Mouse (Mus musculus) liver, embryonic 11.5 days (tissue): ENCODE results near the gene Arid2. TPM values are rescaled to one million over a fixed set of nuclear protein-coding genes. Genes with fewer than 3 reads are reported as not detected.
A peak's percentile ranks its signal among the peaks of the same experiment; 100 is the strongest.
"Not testable (repeated sequence)": the region's sequence is repeated elsewhere in the genome, so short reads cannot be mapped to it uniquely, and the experiment has no call there.

ENCODE experiments used
- ATAC-seq: fragments of 200-750 bp; cut with Nextera tagmentation; replicated peaks from 2 replicates; pipeline ENCODE4 v1.8.0; 2017; ENCODE audit warnings: moderate number of reproducible peaks, mild to moderate bottlenecking, moderate TSS enrichment, moderate library complexity; ENCODE audit not compliant: low FRiP score
- DNase-seq: peaks from one replicate; pipeline ENCODE4 v3.0.0-alpha.2; 2017; ENCODE audit warnings: low spot score
- H3K27ac ChIP-seq: fragments of 300-500 bp; sonication (generic); 2 replicates; pipeline ENCODE4 v1.5.1; 2014; ENCODE audit warnings: mild to moderate bottlenecking, low read depth, low read length, control low read depth
- H3K27me3 ChIP-seq: fragments of 300-500 bp; sonication (generic); replicated peaks from 2 replicates; pipeline ENCODE4 v1.6.1; 2014; ENCODE audit warnings: low read length, mixed read lengths; ENCODE audit not compliant: control insufficient read depth, insufficient read depth
- H3K36me3 ChIP-seq: fragments of 300-500 bp; sonication (generic); 2 replicates; pipeline ENCODE4 v1.6.1; 2014; ENCODE audit warnings: mild to moderate bottlenecking, low read length, moderate library complexity, mixed read lengths; ENCODE audit not compliant: control insufficient read depth, insufficient read depth
- H3K4me1 ChIP-seq: fragments of 300-500 bp; sonication (generic); replicated peaks from 2 replicates; pipeline ENCODE4 v1.6.1; 2014; ENCODE audit warnings: low read length, mixed read lengths; ENCODE audit not compliant: control insufficient read depth, insufficient read depth
- H3K4me2 ChIP-seq: fragments of 300-500 bp; sonication (generic); 2 replicates; pipeline ENCODE4 v1.6.1; 2014; ENCODE audit warnings: mild to moderate bottlenecking, control low read depth, moderate library complexity
- H3K4me3 ChIP-seq: fragments of 300-500 bp; sonication (generic); 2 replicates; pipeline ENCODE4 v1.5.1; 2014; ENCODE audit warnings: low read depth, low read length, control low read depth
- H3K9ac ChIP-seq: fragments of 300-500 bp; sonication (generic); 2 replicates; pipeline ENCODE4 v1.6.1; 2014; ENCODE audit warnings: low read depth, low read length, control low read depth
- H3K9me3 ChIP-seq: fragments of 300-500 bp; sonication (generic); 2 replicates; pipeline ENCODE4 v1.6.1; 2016; ENCODE audit warnings: low read length, inconsistent platforms, mixed read lengths; ENCODE audit not compliant: control insufficient read depth
- WGBS: fragments of 180-500 bp; shearing (Covaris S2); extraction: QIAGEN DNeasy Blood & Tissue Kit; methylation state at CpG from one replicate; pipeline ENCODE4 v1.1.7; 2014; 5-methylcytosine and 5-hydroxymethylcytosine counted together
- microRNA-seq: library from miRNA; unstranded; fragments of <30 nt; microRNA quantifications from one replicate; pipeline ENCODE4, GENCODE M21; 2017; ENCODE audit warnings: borderline number of aligned reads
- polyA plus RNA-seq: library from polyadenylated mRNA; unstranded; fragments of >200 nt; fragmentation: Nextera tagmentation; extraction: Ambion mirVana; gene quantifications from 2 replicates; pipeline ENCODE4 v1.2.1, GENCODE M21; 2014

Arid2 gene
- polyA plus RNA-seq, 1 experiment from 2014 or later = 25.8 TPM

DNA sequence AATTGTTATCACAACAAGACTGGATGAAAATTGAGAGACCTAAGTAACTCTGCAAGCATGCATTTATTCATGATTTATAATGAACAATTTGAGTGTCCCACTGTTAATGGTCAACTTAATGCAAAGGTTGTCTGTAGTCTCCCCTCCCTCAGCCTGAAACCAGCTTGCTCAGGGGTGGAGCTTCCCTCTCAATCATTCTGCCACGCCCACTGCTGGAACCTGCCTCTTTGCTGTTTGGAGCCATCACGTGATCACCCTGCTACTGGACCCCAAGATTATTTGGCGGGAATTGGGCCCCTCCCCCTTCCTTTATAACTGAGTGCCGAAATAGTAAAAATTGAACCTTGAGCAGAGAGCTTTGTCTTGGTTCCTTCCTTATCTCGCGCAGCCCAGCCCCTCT lies 154.2 kb downstream of the Arid2 start:
- H3K4me2 ChIP-seq, H3K4me1 ChIP-seq, H3K4me3 ChIP-seq, DNase-seq, H3K27me3 ChIP-seq, ATAC-seq, H3K9me3 ChIP-seq, H3K27ac ChIP-seq, H3K9ac ChIP-seq: not testable (repeated sequence)
- peaks cover 17% of the 10 kb centered on the region for H3K36me3 ChIP-seq
- 77% methylated on average over 4 of the region's 6 CpGs for WGBS

DNA sequence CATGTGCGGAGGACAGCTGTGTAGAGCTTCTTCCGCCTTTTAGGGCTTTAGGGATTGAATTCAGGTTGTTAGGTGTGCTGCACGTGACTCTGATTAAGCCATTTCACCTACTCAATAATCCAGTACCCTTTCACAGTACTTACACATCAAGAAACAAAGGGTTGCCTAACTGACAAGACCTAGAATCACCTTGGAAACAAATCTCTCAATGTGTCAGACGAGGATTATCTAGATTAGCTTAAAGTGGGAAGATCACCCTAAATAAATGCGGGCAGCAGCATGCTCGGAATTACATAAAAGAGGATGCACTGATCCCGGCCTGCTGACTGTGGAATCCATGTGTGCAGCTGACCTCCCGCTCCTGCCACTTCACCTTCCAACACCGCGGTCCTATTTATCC lies 159.5 kb downstream of the Arid2 start:
- ATAC-seq (no peak), DNase-seq (no peak)
- Histone ChIP-seq H3K9ac (no peak overlapping the region), H3K4me3 (no peak overlapping the region), H3K4me1 (no peaks in the 10 kb centered on the region), H3K4me2 (no peak overlapping the region), H3K27me3 (no peaks in the 10 kb centered on the region), H3K27ac (no peak overlapping the region), H3K9me3 (no peaks in the 10 kb centered on the region), H3K36me3 (peaks cover 19% of the 10 kb centered on the region)
- 87% methylated on average over 10 of the region's 10 CpGs for WGBS

DNA sequence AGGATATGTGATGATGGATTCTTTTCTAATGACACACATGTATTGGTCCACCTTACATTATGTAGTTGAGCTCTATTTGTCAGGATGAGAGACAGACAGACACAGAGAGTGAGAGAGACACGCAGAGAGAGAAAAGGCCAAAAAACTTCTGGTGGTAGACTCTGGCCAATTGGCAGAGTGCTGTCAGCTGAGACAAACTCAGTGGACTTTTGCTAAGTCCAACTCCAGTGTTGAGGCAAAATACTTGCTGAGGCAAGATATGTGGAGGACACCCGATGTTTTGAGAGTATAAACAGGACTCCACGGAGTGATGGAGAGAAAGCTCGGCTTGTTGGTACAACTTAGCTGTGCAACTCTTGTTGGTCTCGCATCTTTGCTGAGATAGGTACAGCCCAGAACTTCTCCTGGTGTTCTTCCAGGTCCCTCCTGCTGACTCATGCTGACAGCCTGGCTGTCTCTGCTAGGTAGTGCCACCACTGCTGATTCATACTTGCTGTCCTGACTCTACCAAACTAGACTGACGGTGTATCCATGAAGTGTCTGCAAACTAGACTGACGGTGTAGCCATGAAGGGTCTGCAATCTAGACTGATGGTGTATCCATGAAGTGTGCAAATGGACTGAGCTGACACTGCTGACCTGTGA lies 161.5 kb downstream of the Arid2 start:
- no peaks in the 10 kb centered on the region for H3K9me3 ChIP-seq
- H3K36me3 ChIP-seq = peaks cover 16% of the 10 kb centered on the region
- no peak overlapping the region for H3K4me2 ChIP-seq
- H3K4me1 ChIP-seq = peaks cover 3% of the 10 kb centered on the region
- WGBS = 83% methylated on average over 7 of the region's 7 CpGs
- ATAC-seq = peak; percentile 74
- H3K4me3 ChIP-seq = no peak overlapping the region
- no peaks in the 10 kb centered on the region for H3K27me3 ChIP-seq
- H3K27ac ChIP-seq = no peak overlapping the region
- no peak for DNase-seq
- no peak overlapping the region for H3K9ac ChIP-seq

DNA sequence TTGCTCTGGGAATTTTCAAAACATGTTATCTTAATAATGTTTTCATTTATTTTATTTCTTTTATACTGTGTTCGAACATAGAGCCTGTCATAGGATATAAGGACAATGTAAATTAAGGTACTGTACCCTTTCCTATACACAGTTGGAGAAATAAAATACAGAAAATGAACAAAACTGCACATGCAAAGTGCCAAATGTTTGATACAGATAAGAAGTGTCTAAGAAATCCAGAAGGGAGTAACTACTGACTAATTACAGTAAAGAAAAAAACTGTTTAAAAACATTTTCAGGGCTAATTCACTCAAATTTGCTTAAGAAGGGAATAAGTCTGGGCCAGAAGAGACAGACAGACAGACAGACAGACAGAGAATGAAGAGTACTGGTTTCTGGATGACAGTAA lies 166.0 kb downstream of the Arid2 start:
- peaks cover 26% of the 10 kb centered on the region for H3K4me1 ChIP-seq
- H3K36me3 ChIP-seq = peaks cover 11% of the 10 kb centered on the region; the same call in 1 of the 2 replicates
- 89% methylated on average over 1 of the region's 1 CpGs for WGBS
- ATAC-seq = no peak
- no peaks in the 10 kb centered on the region for H3K27me3 ChIP-seq
- no peaks in the 10 kb centered on the region for H3K9me3 ChIP-seq
- no peak overlapping the region for H3K9ac ChIP-seq
- H3K27ac ChIP-seq = no peak overlapping the region
- H3K4me2 ChIP-seq = peak overlapping the region; percentile 13; the same call in 1 of the 2 replicates
- no peak for DNase-seq
- H3K4me3 ChIP-seq = no peak overlapping the region

Small RNAs within 50 kb of the gene (microRNA-seq; reads per million reads assigned to microRNA genes)
- gene Gm25397 = not detected

Other genes starting within 250 kb of the Arid2 start
- gene Scaf11, start 173.3 kb downstream of the Arid2 start, polyA plus RNA-seq = 105 and 106 TPM in 2 replicates